Mouse (Mus musculus): ENCODE results near the gene Pou4f2. TPM values are rescaled to one million over a fixed set of nuclear protein-coding genes. Genes with fewer than 3 reads are reported as not detected.

Gene Pou4f2
- polyA plus RNA-seq, 1 experiment from 2014 or later, result not detected

DNA sequence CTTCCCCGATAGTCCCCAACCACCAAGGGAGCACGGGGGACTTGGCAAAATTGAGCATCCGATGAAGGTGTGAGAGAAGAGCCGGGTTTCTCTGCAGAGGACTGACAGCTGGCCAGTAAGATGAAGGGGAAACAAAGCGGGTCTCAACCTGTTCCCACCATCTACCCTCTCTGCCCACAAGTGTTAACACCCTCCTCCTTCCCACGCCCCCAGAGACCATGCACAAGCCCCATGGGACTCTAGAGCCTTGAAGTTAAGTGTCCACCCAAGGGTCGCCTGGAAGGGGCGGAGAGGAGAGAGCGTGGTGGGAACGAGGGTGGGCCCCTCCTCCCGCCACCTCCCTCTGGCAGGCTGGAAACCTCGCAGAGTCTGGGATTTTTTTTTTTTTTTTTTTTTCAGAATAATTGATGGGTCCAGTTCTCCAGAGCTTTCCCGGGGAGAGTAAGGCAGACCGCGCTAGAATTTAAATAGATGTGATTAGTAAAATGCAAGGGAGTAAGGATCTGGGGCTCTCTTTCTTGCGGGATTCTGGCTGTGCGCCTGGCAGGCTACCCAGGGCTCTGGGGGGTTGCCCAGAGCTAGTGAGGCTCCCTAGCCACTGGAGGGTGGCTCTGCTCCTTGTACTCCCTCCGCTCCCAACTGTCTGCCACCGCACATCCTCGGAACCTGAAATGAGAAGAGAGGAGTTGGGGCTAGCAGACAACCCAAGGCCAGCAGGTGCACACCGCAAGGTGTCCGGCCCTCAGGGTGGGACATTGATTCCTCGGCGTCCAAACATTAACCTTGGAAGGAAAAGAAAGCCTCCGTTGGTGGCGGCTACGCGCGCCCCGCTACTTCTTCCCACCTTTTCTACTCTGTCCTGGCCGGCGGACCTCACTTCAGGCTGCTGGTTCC lies 9.3 kb downstream of the Pou4f2 start:
- no peak for ATAC-seq (replicated peaks; ENCODE audit: extremely low read depth, insufficient read depth, low FRiP score)
- Histone ChIP-seq H3K4me1 (ENCODE audit: control insufficient read depth, insufficient read depth, low read length) (no peaks in the 10 kb centered on the region), H3K4me2 (ENCODE audit: low read depth, low read length) (no peak overlapping the region), H3K4me3 (ENCODE audit: low read length) (no peak overlapping the region), H3K27ac (ENCODE audit: low read length) (no peak overlapping the region), H3K9ac (ENCODE audit: low read length) (no peak overlapping the region), H3K36me3 (ENCODE audit: control insufficient read depth, insufficient read depth) (no peaks in the 10 kb centered on the region), H3K27me3 (ENCODE audit: control insufficient read depth, insufficient read depth, low read length) (peaks cover 60% of the 10 kb centered on the region), H3K9me3 (replicated peaks; ENCODE audit: control insufficient read depth, low read length) (no peaks in the 10 kb centered on the region)
- WGBS, result 3% methylated on average over 32 of the region's 32 CpGs

DNA sequence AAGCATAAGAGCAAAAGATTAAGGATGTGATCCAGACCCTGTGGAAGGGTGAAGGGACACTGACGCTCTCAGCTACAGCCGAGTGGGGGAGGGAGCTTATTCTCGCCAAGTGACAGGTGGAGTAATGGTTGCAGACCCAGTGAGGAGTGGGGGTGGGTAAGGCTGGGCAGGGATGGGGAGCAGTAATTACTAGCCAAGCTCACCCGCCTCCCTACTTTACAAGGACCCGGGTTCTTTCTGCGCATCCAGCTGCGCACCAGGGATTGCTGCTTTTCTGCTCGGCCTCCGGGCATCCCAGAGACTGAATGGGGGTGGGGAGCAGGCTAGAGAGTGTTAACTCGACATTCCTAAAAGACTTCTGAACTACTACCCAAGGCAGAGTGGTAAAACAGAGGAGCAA lies 10.0 kb downstream of the Pou4f2 start:
- H3K4me1 ChIP-seq (ENCODE audit: control insufficient read depth, insufficient read depth, low read length), result no peaks in the 10 kb centered on the region
- H3K4me2 ChIP-seq (ENCODE audit: low read depth, low read length), result no peak overlapping the region
- no peaks in the 10 kb centered on the region for H3K36me3 ChIP-seq (ENCODE audit: control insufficient read depth, insufficient read depth)
- no peaks in the 10 kb centered on the region for H3K9me3 ChIP-seq (replicated peaks; ENCODE audit: control insufficient read depth, low read length)
- peaks cover 60% of the 10 kb centered on the region for H3K27me3 ChIP-seq (ENCODE audit: control insufficient read depth, insufficient read depth, low read length)
- no peak for ATAC-seq (replicated peaks; ENCODE audit: extremely low read depth, insufficient read depth, low FRiP score)
- WGBS, result 3% methylated on average over 10 of the region's 10 CpGs
- H3K27ac ChIP-seq (ENCODE audit: low read length), result no peak overlapping the region
- no peak overlapping the region for H3K4me3 ChIP-seq (ENCODE audit: low read length)
- no peak overlapping the region for H3K9ac ChIP-seq (ENCODE audit: low read length)

DNA sequence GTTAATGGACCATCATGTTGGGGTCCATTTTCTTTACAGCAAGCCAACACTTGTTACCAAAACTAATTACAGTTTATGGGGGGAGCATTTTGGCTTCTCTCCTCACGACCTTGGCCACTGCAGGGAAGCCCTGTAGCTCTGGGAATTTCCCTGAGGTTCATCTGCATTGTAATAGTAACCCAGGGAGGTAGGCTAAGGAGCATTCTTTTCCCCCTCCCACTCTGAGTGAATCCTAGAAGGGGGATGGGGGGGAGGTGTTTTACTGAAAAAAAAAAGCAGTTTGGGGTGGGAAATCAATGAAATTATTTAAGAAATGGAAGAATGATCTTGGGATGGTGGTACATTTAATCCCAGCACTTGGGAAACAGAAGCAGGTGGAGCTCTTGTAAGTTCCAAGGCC lies 12.5 kb downstream of the Pou4f2 start:
- Histone ChIP-seq H3K9me3 (replicated peaks; ENCODE audit: control insufficient read depth, low read length) (no peaks in the 10 kb centered on the region), H3K9ac (ENCODE audit: low read length) (no peak overlapping the region), H3K4me3 (ENCODE audit: low read length) (no peak overlapping the region), H3K4me2 (ENCODE audit: low read depth, low read length) (no peak overlapping the region), H3K4me1 (ENCODE audit: control insufficient read depth, insufficient read depth, low read length) (peaks cover 6% of the 10 kb centered on the region; the same call in 1 of the 2 replicates), H3K27me3 (ENCODE audit: control insufficient read depth, insufficient read depth, low read length) (peaks cover 63% of the 10 kb centered on the region), H3K36me3 (ENCODE audit: control insufficient read depth, insufficient read depth) (no peaks in the 10 kb centered on the region), H3K27ac (ENCODE audit: low read length) (no peak overlapping the region)
- ATAC-seq (replicated peaks; ENCODE audit: extremely low read depth, insufficient read depth, low FRiP score), result no peak
- WGBS, result 0% methylated on average over 1 of the region's 1 CpGs

DNA sequence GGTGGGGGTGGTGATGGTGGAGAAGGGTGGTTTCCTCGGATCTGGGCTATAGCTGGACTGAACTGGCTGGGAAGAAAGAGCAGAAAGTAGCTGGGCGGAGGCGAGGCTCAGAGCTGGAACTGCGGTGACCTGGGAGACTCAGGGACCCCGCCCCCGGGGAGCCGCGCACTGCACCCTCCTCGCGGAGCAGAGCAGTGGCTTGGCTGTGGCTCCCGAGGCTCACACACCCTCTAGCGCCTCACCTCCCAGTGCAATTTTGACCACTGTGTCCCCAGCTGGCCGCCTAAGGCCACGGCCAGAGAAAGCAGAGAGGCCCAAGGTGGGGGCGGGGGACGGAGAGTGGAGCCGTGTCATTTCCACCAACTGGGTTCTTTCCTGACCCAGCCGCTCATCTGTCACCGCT lies 16.3 kb downstream of the Pou4f2 start:
- no peaks in the 10 kb centered on the region for H3K36me3 ChIP-seq (ENCODE audit: control insufficient read depth, insufficient read depth)
- H3K27me3 ChIP-seq (ENCODE audit: control insufficient read depth, insufficient read depth, low read length), result peaks cover 30% of the 10 kb centered on the region
- H3K4me3 ChIP-seq (ENCODE audit: low read length), result peak overlapping the region; percentile 45
- whole genome bisulfite sequencing, result under 1% methylated on average over 19 of the region's 19 CpGs
- peaks cover 6% of the 10 kb centered on the region; the same call in 1 of the 2 replicates for H3K4me1 ChIP-seq (ENCODE audit: control insufficient read depth, insufficient read depth, low read length)
- peak overlapping the region; percentile 70 for H3K4me2 ChIP-seq (ENCODE audit: low read depth, low read length)
- ATAC-seq (replicated peaks; ENCODE audit: extremely low read depth, insufficient read depth, low FRiP score), result peak; percentile 37; the same call in 1 of the 2 replicates
- H3K27ac ChIP-seq (ENCODE audit: low read length), result no peak overlapping the region
- H3K9ac ChIP-seq (ENCODE audit: low read length), result peak overlapping the region; percentile 20
- no peaks in the 10 kb centered on the region for H3K9me3 ChIP-seq (replicated peaks; ENCODE audit: control insufficient read depth, low read length)

DNA sequence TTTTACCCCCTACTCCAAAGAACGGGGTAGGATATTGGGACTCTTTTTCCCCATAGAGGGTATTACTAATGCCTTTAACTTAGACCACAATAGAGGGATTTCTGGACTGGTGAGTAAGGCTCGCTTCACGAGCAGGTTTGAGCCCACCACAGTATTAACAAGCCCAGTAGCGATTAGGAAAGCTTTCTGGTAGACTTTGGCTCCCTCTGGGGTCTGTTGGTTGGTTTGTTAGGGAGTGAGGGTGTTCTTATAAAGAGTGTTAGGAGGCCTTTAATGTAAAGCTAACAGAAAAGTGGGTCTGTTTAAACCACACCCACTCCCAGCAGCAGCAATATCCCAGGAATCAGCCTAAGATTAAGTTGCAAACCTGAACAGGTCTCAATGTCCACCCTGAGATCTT lies 17.2 kb downstream of the Pou4f2 start:
- no peak for ATAC-seq (replicated peaks; ENCODE audit: extremely low read depth, insufficient read depth, low FRiP score)
- Histone ChIP-seq H3K4me2 (ENCODE audit: low read depth, low read length) (peak overlapping the region; percentile 70; the same call in 1 of the 2 replicates), H3K9me3 (replicated peaks; ENCODE audit: control insufficient read depth, low read length) (no peaks in the 10 kb centered on the region), H3K4me3 (ENCODE audit: low read length) (no peak overlapping the region), H3K4me1 (ENCODE audit: control insufficient read depth, insufficient read depth, low read length) (peaks cover 6% of the 10 kb centered on the region; the same call in 1 of the 2 replicates), H3K27me3 (ENCODE audit: control insufficient read depth, insufficient read depth, low read length) (peaks cover 26% of the 10 kb centered on the region), H3K36me3 (ENCODE audit: control insufficient read depth, insufficient read depth) (no peaks in the 10 kb centered on the region), H3K9ac (ENCODE audit: low read length) (no peak overlapping the region), H3K27ac (ENCODE audit: low read length) (no peak overlapping the region)
- WGBS, result 32% methylated on average over 4 of the region's 4 CpGs

DNA sequence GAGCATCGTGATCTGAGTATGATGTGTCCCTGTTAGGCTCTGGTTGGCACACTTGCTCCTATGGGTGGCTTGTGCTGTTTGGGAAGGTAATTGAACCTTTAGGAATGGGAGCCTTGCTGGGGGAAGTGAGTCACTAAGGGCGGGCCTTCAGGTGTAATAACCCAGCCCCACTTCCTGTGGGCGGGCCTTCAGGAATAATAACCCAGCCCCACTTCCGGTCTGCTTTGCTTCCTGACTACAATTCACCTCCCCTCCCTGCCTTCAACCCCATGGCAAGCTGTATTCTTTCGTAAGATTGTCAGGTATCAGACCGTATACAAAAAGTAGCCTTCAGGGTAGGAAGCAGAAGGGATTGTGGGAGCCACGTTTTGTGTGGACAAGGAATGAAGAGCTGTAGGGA lies 45.7 kb downstream of the Pou4f2 start:
- no peak overlapping the region for H3K4me2 ChIP-seq (ENCODE audit: low read depth, low read length)
- H3K9me3 ChIP-seq (replicated peaks; ENCODE audit: control insufficient read depth, low read length), result no peaks in the 10 kb centered on the region
- H3K36me3 ChIP-seq (ENCODE audit: control insufficient read depth, insufficient read depth), result no peaks in the 10 kb centered on the region
- no peak for ATAC-seq (replicated peaks; ENCODE audit: extremely low read depth, insufficient read depth, low FRiP score)
- no peak overlapping the region for H3K9ac ChIP-seq (ENCODE audit: low read length)
- WGBS, result 86% methylated on average over 7 of the region's 7 CpGs
- H3K4me1 ChIP-seq (ENCODE audit: control insufficient read depth, insufficient read depth, low read length), result no peaks in the 10 kb centered on the region
- no peaks in the 10 kb centered on the region for H3K27me3 ChIP-seq (ENCODE audit: control insufficient read depth, insufficient read depth, low read length)
- no peak overlapping the region for H3K27ac ChIP-seq (ENCODE audit: low read length)
- H3K4me3 ChIP-seq (ENCODE audit: low read length), result no peak overlapping the region

Other genes starting within 250 kb of the Pou4f2 start
- 0.18 and 0.94 TPM in 2 replicates for gene Ttc29, start 223.3 kb downstream of the Pou4f2 start, polyA plus RNA-seq (2015; fragmentation: Nextera tagmentation; extraction: Ambion mirVana)
- 115 and 138 TPM in 2 replicates for gene Rbmxl1, start 72.3 kb upstream of the Pou4f2 start, polyA plus RNA-seq (2015; fragmentation: Nextera tagmentation; extraction: Ambion mirVana)
- 12.7 and 13.1 TPM in 2 replicates for gene Slc10a7, start 72.7 kb upstream of the Pou4f2 start, polyA plus RNA-seq (2015; fragmentation: Nextera tagmentation; extraction: Ambion mirVana)